Mouse (Mus musculus): ENCODE data around the gene Abi2. TPM values are rescaled to one million over a fixed set of nuclear protein-coding genes. Genes with fewer than 3 reads are reported as not detected.

Gene Abi2
- polyA plus RNA-seq, 2 experiments, result 14.4 to 15.0 TPM

- TF ChIP-seq POLR2A (IDR thresholded peaks at IDR 0.05; ENCODE audit: borderline replicate concordance, extremely low read depth, insufficient read depth, insufficient read length), result no peak
- Histone ChIP-seq H3K4me2 (replicated peaks; ENCODE audit: low read depth, low read length, severe bottlenecking) (peak overlapping the region; percentile 77), H3K9ac (ENCODE audit: low read depth, low read length, severe bottlenecking) (peak overlapping the region; percentile 91), H3K36me3 (ENCODE audit: control insufficient read depth, insufficient read depth, low read length) (peaks cover 2% of the 10 kb centered on the region; the same call in 1 of the 2 replicates), H3K27me3 (ENCODE audit: control insufficient read depth, insufficient read depth, low read length) (no peaks in the 10 kb centered on the region), H3K27ac (replicated peaks; ENCODE audit: low read depth, low read length) (peak overlapping the region; percentile 81), H3K4me3 (replicated peaks; ENCODE audit: low read length) (peak overlapping the region; percentile 86), H3K9me3 (ENCODE audit: control insufficient read depth, low read length) (no peaks in the 10 kb centered on the region), H3K4me1 (ENCODE audit: control insufficient read depth, insufficient read depth, low read length) (peaks cover 10% of the 10 kb centered on the region)
- 13% methylated on average over 13 of the region's 13 CpGs for WGBS
- DNase-seq (ENCODE audit: low spot score), result no peak
- ATAC-seq (ENCODE audit: low FRiP score, low read depth), result peak; percentile 16; the same call in 1 of the 2 replicates
Measured at GRCm38 (mm10) chr1:60408501-60409167, 785 bp upstream of the Abi2 start.

GRCm38 (mm10) chr1:60409928-60410817 is 754 bp downstream of the Abi2 start:
- Histone ChIP-seq H3K9ac (ENCODE audit: low read depth, low read length, severe bottlenecking) (peak overlapping the region; percentile 91), H3K36me3 (ENCODE audit: control insufficient read depth, insufficient read depth, low read length) (peaks cover 2% of the 10 kb centered on the region; the same call in 1 of the 2 replicates), H3K4me1 (ENCODE audit: control insufficient read depth, insufficient read depth, low read length) (peaks cover 10% of the 10 kb centered on the region), H3K4me3 (replicated peaks; ENCODE audit: low read length) (peak overlapping the region; percentile 86), H3K9me3 (ENCODE audit: control insufficient read depth, low read length) (no peaks in the 10 kb centered on the region), H3K4me2 (replicated peaks; ENCODE audit: low read depth, low read length, severe bottlenecking) (peak overlapping the region; percentile 77), H3K27me3 (ENCODE audit: control insufficient read depth, insufficient read depth, low read length) (no peaks in the 10 kb centered on the region), H3K27ac (replicated peaks; ENCODE audit: low read depth, low read length) (peak overlapping the region; percentile 81)
- DNase-seq (ENCODE audit: low spot score) (peak; percentile 35), ATAC-seq (ENCODE audit: low FRiP score, low read depth) (no peak)
- no peak for TF ChIP-seq POLR2A (IDR thresholded peaks at IDR 0.05; ENCODE audit: borderline replicate concordance, extremely low read depth, insufficient read depth, insufficient read length)
- under 1% methylated on average over 12 of the region's 54 CpGs for WGBS

GRCm38 (mm10) chr1:60416724-60417123 is 7.3 kb downstream of the Abi2 start:
- Histone ChIP-seq H3K9ac (ENCODE audit: low read depth, low read length, severe bottlenecking) (no peak overlapping the region), H3K4me2 (replicated peaks; ENCODE audit: low read depth, low read length, severe bottlenecking) (no peak overlapping the region), H3K27ac (replicated peaks; ENCODE audit: low read depth, low read length) (no peak overlapping the region), H3K9me3 (ENCODE audit: control insufficient read depth, low read length) (no peaks in the 10 kb centered on the region), H3K4me3 (replicated peaks; ENCODE audit: low read length) (no peak overlapping the region), H3K27me3 (ENCODE audit: control insufficient read depth, insufficient read depth, low read length) (no peaks in the 10 kb centered on the region), H3K4me1 (ENCODE audit: control insufficient read depth, insufficient read depth, low read length) (peaks cover under 1% of the 10 kb centered on the region; the same call in 1 of the 2 replicates), H3K36me3 (ENCODE audit: control insufficient read depth, insufficient read depth, low read length) (peaks cover 2% of the 10 kb centered on the region; the same call in 1 of the 2 replicates)
- ATAC-seq (ENCODE audit: low FRiP score, low read depth), result no peak
- TF ChIP-seq POLR2A (IDR thresholded peaks at IDR 0.05; ENCODE audit: borderline replicate concordance, extremely low read depth, insufficient read depth, insufficient read length), result no peak
- WGBS, result 58% methylated on average over 3 of the region's 3 CpGs
- peak; percentile 43 for DNase-seq (ENCODE audit: low spot score)

GRCm38 (mm10) chr1:60423882-60424281 is 14.5 kb downstream of the Abi2 start:
- Histone ChIP-seq H3K4me1 (ENCODE audit: control insufficient read depth, insufficient read depth, low read length) (no peaks in the 10 kb centered on the region), H3K9me3 (ENCODE audit: control insufficient read depth, low read length) (no peaks in the 10 kb centered on the region), H3K27me3 (ENCODE audit: control insufficient read depth, insufficient read depth, low read length) (no peaks in the 10 kb centered on the region), H3K27ac (replicated peaks; ENCODE audit: low read depth, low read length) (no peak overlapping the region), H3K4me3 (replicated peaks; ENCODE audit: low read length) (no peak overlapping the region), H3K4me2 (replicated peaks; ENCODE audit: low read depth, low read length, severe bottlenecking) (no peak overlapping the region), H3K36me3 (ENCODE audit: control insufficient read depth, insufficient read depth, low read length) (no peaks in the 10 kb centered on the region), H3K9ac (ENCODE audit: low read depth, low read length, severe bottlenecking) (no peak overlapping the region)
- TF ChIP-seq POLR2A (IDR thresholded peaks at IDR 0.05; ENCODE audit: borderline replicate concordance, extremely low read depth, insufficient read depth, insufficient read length), result no peak
- DNase-seq (ENCODE audit: low spot score) (no peak), ATAC-seq (ENCODE audit: low FRiP score, low read depth) (no peak)
- 97% methylated on average over 1 of the region's 1 CpGs for WGBS

- Histone ChIP-seq H3K36me3 (ENCODE audit: control insufficient read depth, insufficient read depth, low read length) (no peaks in the 10 kb centered on the region), H3K4me3 (replicated peaks; ENCODE audit: low read length) (no peak overlapping the region), H3K4me2 (replicated peaks; ENCODE audit: low read depth, low read length, severe bottlenecking) (no peak overlapping the region), H3K9me3 (ENCODE audit: control insufficient read depth, low read length) (no peaks in the 10 kb centered on the region), H3K9ac (ENCODE audit: low read depth, low read length, severe bottlenecking) (no peak overlapping the region), H3K27me3 (ENCODE audit: control insufficient read depth, insufficient read depth, low read length) (no peaks in the 10 kb centered on the region), H3K27ac (replicated peaks; ENCODE audit: low read depth, low read length) (no peak overlapping the region), H3K4me1 (ENCODE audit: control insufficient read depth, insufficient read depth, low read length) (no peaks in the 10 kb centered on the region)
- TF ChIP-seq POLR2A (IDR thresholded peaks at IDR 0.05; ENCODE audit: borderline replicate concordance, extremely low read depth, insufficient read depth, insufficient read length), result no peak
- 85% methylated on average over 2 of the region's 2 CpGs for WGBS
- ATAC-seq (ENCODE audit: low FRiP score, low read depth) (no peak), DNase-seq (ENCODE audit: low spot score) (no peak)
Measured at GRCm38 (mm10) chr1:60428341-60428740, 18.9 kb downstream of the Abi2 start.
